Mouse (Mus musculus): ENCODE measurements around the gene Arih2.
A peak's percentile ranks its signal among the peaks of the same experiment; 100 is the strongest.

Arih2 gene

GRCm38 (mm10) chr9:108579344-108579690 is 69.9 kb downstream of the Arih2 start:
- DNase-seq (ENCODE audit: low read depth, low spot score): no peak

- peak; percentile 98 for DNase-seq (ENCODE audit: low read depth, low spot score)
These were observed 70.4 kb downstream of the Arih2 start, which contains the start of gene Wdr6 for GRCm38 (mm10) chr9:108578545-108579343. Wdr6 (minus strand) TSS chr9:108578739.

GRCm38 (mm10) chr9:108577934-108578544 is 71.1 kb downstream of the Arih2 start:
- peak; percentile 64 for DNase-seq (ENCODE audit: low read depth, low spot score)

- DNase-seq (ENCODE audit: low read depth, low spot score): no peak
These were observed 72.2 kb downstream of the Arih2 start for GRCm38 (mm10) chr9:108577025-108577424.

- DNase-seq (ENCODE audit: low read depth, low spot score): no peak
These were observed 73.6 kb downstream of the Arih2 start for GRCm38 (mm10) chr9:108575321-108576297.

- DNase-seq (ENCODE audit: low read depth, low spot score): no peak
These were observed 74.3 kb downstream of the Arih2 start for GRCm38 (mm10) chr9:108574921-108575320.

GRCm38 (mm10) chr9:108573774-108574690 is 75.2 kb downstream of the Arih2 start:
- peak; percentile 90 for DNase-seq (ENCODE audit: low read depth, low spot score)

- DNase-seq (ENCODE audit: low read depth, low spot score): no peak
These were observed 76.9 kb downstream of the Arih2 start for GRCm38 (mm10) chr9:108572321-108572720.

- no peak for DNase-seq (ENCODE audit: low read depth, low spot score)
These were observed 77.7 kb downstream of the Arih2 start for GRCm38 (mm10) chr9:108571401-108571973.

GRCm38 (mm10) chr9:108570207-108570896 is 78.8 kb downstream of the Arih2 start:
- peak; percentile 95 for DNase-seq (ENCODE audit: low read depth, low spot score)

- DNase-seq (ENCODE audit: low read depth, low spot score): peak; percentile 98
These were observed 79.6 kb downstream of the Arih2 start, which contains the start of gene Dalrd3 for GRCm38 (mm10) chr9:108569381-108570206. Dalrd3 (plus strand) TSS chr9:108569886.

- DNase-seq (ENCODE audit: low read depth, low spot score): no peak
These were observed 80.7 kb downstream of the Arih2 start for GRCm38 (mm10) chr9:108568511-108568921.

GRCm38 (mm10) chr9:108567931-108568419 is 81.2 kb downstream of the Arih2 start:
- peak; percentile 79 for DNase-seq (ENCODE audit: low read depth, low spot score)

- DNase-seq (ENCODE audit: low read depth, low spot score): peak; percentile 96
These were observed 82.1 kb downstream of the Arih2 start, which contains the start of gene Ndufaf3 for GRCm38 (mm10) chr9:108566815-108567776. Ndufaf3 (minus strand) TSS chr9:108567434.

- DNase-seq (ENCODE audit: low read depth, low spot score): no peak
These were observed 83.0 kb downstream of the Arih2 start for GRCm38 (mm10) chr9:108565881-108566814.

- DNase-seq (ENCODE audit: low read depth, low spot score): no peak
These were observed 85.1 kb downstream of the Arih2 start for GRCm38 (mm10) chr9:108564131-108564530.
